Mouse (Mus musculus) midbrain, embryonic 10.5 days (tissue): Measurements from ENCODE around the gene Il21r. TPM values are rescaled to one million over a fixed set of nuclear protein-coding genes. Genes with fewer than 3 reads are reported as not detected.

Experiments
- DNase-seq: peaks from one replicate; pipeline ENCODE4 v3.0.0-alpha.2; 2017; ENCODE audit warnings: low spot score
- H3K27ac ChIP-seq: fragments of 300-500 bp; sonication (generic); replicated peaks from 2 replicates; pipeline ENCODE4 v1.5.1; 2016; ENCODE audit warnings: mild to moderate bottlenecking
- H3K27me3 ChIP-seq: fragments of 300-500 bp; sonication (generic); 2 replicates; pipeline ENCODE4 v1.6.1; 2016; ENCODE audit warnings: low read depth, mild to moderate bottlenecking; ENCODE audit not compliant: poor library complexity, severe bottlenecking
- H3K36me3 ChIP-seq: fragments of 300-500 bp; sonication (generic); 2 replicates; pipeline ENCODE4 v1.6.1; 2016; ENCODE audit warnings: mild to moderate bottlenecking, moderate library complexity
- H3K4me1 ChIP-seq: fragments of 300-500 bp; sonication (generic); 2 replicates; pipeline ENCODE4 v1.6.1; 2016
- H3K4me3 ChIP-seq: fragments of 300-500 bp; sonication (generic); 2 replicates; pipeline ENCODE4 v1.5.1; 2016; ENCODE audit warnings: mild to moderate bottlenecking, moderate library complexity
- H3K9me3 ChIP-seq: fragments of 300-500 bp; sonication (generic); replicated peaks from 2 replicates; pipeline ENCODE4 v1.6.1; 2016; ENCODE audit warnings: mild to moderate bottlenecking
- WGBS: fragments of 180-500 bp; shearing (Covaris S2); methylation state at CpG from one replicate; pipeline ENCODE4 v1.1.7; 2016; 5-methylcytosine and 5-hydroxymethylcytosine counted together
- polyA plus RNA-seq: library from polyadenylated mRNA; unstranded; fragments of >200 nt; fragmentation: Nextera tagmentation; extraction: Ambion mirVana; gene quantifications from 2 replicates; pipeline ENCODE4 v1.2.1, GENCODE M21; 2016

Il21r gene
- polyA plus RNA-seq, 1 experiment from 2014 or later = 0.53 TPM

DNA sequence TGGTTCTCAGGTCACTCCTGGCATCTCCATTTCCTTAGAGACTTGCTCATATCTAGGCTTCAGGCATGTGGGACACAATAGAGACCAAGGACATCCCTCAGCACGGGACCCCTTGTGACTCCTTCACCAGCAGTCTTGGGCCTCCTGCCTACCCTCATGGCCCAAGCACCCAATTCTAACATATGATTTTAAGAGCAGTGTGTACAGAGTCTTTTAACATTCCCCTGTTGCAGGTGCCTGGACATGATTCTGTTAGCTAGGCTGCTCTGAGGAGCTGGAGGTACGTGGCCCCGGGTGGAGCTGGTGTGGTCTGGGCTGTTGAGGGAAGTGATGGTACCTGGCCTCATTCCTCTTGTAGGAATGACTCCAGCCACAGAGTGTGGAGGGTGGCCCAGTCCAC is 40.1 kb upstream of the Il21r start:
- Histone ChIP-seq H3K4me1 (peaks cover 34% of the 10 kb centered on the region), H3K36me3 (no peaks in the 10 kb centered on the region), H3K27me3 (no peaks in the 10 kb centered on the region), H3K9me3 (no peaks in the 10 kb centered on the region), H3K27ac (no peak overlapping the region), H3K4me3 (no peak overlapping the region)
- 88% methylated on average over 3 of the region's 3 CpGs for WGBS
- no peak for DNase-seq

DNA sequence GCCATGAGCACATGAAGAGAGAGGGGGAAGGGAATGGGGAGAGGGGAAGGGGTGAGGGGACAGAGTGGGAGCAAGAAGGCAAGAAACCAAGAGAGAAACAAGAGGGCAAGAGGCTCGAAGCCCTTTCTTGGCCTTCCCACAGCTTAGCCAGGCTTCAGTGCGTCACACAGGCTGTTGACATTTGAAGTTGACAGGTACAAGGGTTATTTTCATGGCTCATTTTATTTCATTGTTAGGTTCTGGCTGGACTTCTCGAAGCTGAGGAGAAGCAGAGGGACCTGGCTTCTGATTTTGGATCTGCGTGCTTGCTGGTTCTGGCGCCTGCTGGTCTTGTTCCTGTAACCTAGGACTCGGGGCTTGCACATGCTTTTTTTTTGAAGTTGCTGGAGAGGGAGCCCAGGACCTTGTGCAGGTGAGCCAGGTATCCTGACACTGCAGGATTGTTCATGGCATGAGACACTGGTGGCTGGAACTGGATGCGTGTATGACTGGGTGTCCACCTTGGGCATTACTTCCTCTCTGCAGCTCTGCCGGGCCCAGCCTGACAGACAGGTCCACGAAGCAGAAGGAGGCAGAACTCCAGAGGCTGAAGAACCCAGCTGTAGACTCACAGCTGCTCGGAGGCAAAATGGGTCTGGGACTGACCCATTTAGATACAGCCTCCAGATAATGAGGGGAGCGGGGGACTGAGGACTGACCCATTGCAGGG is 38.8 kb upstream of the Il21r start:
- 73% methylated on average over 11 of the region's 11 CpGs for WGBS

GRCm38 (mm10) chr7:125565516-125566285 is 37.5 kb upstream of the Il21r start:
- 77% methylated on average over 12 of the region's 12 CpGs for WGBS
- Histone ChIP-seq H3K9me3 (no peaks in the 10 kb centered on the region), H3K27me3 (no peaks in the 10 kb centered on the region), H3K4me3 (no peak overlapping the region), H3K4me1 (peaks cover 24% of the 10 kb centered on the region), H3K27ac (no peak overlapping the region), H3K36me3 (peaks cover 6% of the 10 kb centered on the region)
- DNase-seq = no peak

More for the DNA sequence above, 38.8 kb upstream of the Il21r start:
- Histone ChIP-seq H3K4me1 (peaks cover 28% of the 10 kb centered on the region), H3K4me3 (no peak overlapping the region), H3K9me3 (no peaks in the 10 kb centered on the region), H3K27me3 (no peaks in the 10 kb centered on the region), H3K27ac (no peak overlapping the region), H3K36me3 (no peaks in the 10 kb centered on the region)
- no peak for DNase-seq

DNA sequence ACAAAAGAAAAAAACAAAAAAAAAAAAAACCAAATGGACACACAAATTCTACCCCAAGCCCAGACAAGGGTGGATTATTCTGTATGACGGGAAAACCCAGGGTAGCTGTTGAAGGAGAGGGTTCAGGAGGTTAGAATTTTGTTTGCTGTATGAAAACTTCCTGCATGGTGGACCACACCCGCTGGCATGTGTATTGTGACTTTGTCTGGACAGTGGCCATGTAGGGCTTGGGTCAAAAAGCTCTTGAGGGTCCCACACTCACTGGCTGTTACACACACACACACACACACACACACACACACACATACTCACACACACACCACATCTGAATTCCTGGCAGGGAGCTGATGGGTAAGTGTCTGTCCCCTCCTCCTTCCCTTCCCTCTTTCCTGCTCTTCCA is 36.8 kb upstream of the Il21r start:
- WGBS = 82% methylated on average over 2 of the region's 2 CpGs
- H3K9me3 ChIP-seq = no peaks in the 10 kb centered on the region
- H3K36me3 ChIP-seq = peaks cover 6% of the 10 kb centered on the region
- H3K4me3 ChIP-seq = no peak overlapping the region
- peaks cover 24% of the 10 kb centered on the region for H3K4me1 ChIP-seq
- DNase-seq = no peak
- no peak overlapping the region for H3K27ac ChIP-seq
- no peaks in the 10 kb centered on the region for H3K27me3 ChIP-seq

GRCm38 (mm10) chr7:125568888-125569287 is 34.3 kb upstream of the Il21r start:
- H3K4me3 ChIP-seq = no peak overlapping the region
- peaks cover 6% of the 10 kb centered on the region for H3K36me3 ChIP-seq
- no peaks in the 10 kb centered on the region for H3K27me3 ChIP-seq
- 85% methylated on average over 8 of the region's 8 CpGs for WGBS
- peaks cover 27% of the 10 kb centered on the region for H3K4me1 ChIP-seq
- no peaks in the 10 kb centered on the region for H3K9me3 ChIP-seq
- no peak for DNase-seq
- no peak overlapping the region for H3K27ac ChIP-seq

DNA sequence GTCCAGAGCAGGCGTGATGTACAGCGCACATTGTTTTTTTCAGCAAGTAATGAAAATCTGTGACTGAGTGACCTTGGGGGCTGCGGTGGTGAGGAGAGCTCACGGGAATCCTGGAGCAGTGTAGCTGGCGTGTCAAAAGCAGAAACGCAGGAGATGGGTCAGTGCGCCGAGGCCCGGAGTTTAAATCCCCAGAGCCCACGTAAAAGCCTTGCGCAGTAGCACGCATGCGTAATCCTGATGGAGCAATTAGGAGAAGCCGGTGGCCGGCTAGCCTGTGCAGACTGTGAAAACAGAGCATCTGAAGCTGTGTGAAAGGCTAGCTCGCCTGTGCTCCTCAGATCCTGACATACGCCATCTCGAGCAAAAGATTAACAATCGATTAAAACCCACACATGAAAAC is 31.3 kb upstream of the Il21r start:
- WGBS = 92% methylated on average over 19 of the region's 19 CpGs
- H3K27ac ChIP-seq = peak overlapping the region; percentile 50; the same call in 1 of the 2 replicates
- H3K9me3 ChIP-seq = no peaks in the 10 kb centered on the region
- H3K4me1 ChIP-seq = peaks cover 5% of the 10 kb centered on the region; the same call in 1 of the 2 replicates
- H3K4me3 ChIP-seq = no peak overlapping the region
- DNase-seq = no peak
- H3K36me3 ChIP-seq = peaks cover 6% of the 10 kb centered on the region
- H3K27me3 ChIP-seq = no peaks in the 10 kb centered on the region

GRCm38 (mm10) chr7:125572737-125573136 is 30.5 kb upstream of the Il21r start:
- WGBS = 82% methylated on average over 6 of the region's 6 CpGs
- H3K9me3 ChIP-seq = no peaks in the 10 kb centered on the region
- H3K4me3 ChIP-seq = no peak overlapping the region
- no peak for DNase-seq
- H3K36me3 ChIP-seq = peaks cover 6% of the 10 kb centered on the region
- H3K4me1 ChIP-seq = peaks cover 5% of the 10 kb centered on the region; the same call in 1 of the 2 replicates
- peak overlapping the region; percentile 30; the same call in 1 of the 2 replicates for H3K27ac ChIP-seq
- H3K27me3 ChIP-seq = no peaks in the 10 kb centered on the region

DNA sequence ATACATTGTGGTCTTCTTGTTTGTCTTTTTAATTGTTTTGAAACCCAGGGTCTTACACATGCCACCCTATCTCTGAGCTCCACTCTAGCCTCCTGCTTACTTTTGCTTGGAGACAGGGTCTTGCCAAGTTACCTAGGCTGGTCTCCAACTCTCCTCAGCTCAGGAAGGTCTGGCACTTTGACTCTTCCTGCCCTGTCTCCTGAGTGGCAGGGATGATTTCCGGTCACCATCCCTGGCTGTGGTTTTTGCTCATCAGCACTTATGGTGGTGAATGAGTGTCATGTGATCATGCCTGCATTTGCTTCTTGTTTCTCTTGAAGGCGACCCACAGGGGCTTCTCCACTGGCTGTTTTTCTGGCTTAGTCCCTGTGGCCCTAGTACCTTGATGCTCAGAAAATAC is 29.4 kb upstream of the Il21r start:
- Histone ChIP-seq H3K9me3 (no peaks in the 10 kb centered on the region), H3K27ac (no peak overlapping the region), H3K36me3 (peaks cover 6% of the 10 kb centered on the region), H3K4me1 (peaks cover 5% of the 10 kb centered on the region; the same call in 1 of the 2 replicates), H3K4me3 (no peak overlapping the region), H3K27me3 (peaks cover 3% of the 10 kb centered on the region; the same call in 1 of the 2 replicates)
- 86% methylated on average over 2 of the region's 2 CpGs for WGBS
- no peak for DNase-seq

- H3K4me3 ChIP-seq = no peak overlapping the region
- WGBS = 90% methylated on average over 3 of the region's 3 CpGs
Measured at GRCm38 (mm10) chr7:125574832-125575231, 28.4 kb upstream of the Il21r start.

DNA sequence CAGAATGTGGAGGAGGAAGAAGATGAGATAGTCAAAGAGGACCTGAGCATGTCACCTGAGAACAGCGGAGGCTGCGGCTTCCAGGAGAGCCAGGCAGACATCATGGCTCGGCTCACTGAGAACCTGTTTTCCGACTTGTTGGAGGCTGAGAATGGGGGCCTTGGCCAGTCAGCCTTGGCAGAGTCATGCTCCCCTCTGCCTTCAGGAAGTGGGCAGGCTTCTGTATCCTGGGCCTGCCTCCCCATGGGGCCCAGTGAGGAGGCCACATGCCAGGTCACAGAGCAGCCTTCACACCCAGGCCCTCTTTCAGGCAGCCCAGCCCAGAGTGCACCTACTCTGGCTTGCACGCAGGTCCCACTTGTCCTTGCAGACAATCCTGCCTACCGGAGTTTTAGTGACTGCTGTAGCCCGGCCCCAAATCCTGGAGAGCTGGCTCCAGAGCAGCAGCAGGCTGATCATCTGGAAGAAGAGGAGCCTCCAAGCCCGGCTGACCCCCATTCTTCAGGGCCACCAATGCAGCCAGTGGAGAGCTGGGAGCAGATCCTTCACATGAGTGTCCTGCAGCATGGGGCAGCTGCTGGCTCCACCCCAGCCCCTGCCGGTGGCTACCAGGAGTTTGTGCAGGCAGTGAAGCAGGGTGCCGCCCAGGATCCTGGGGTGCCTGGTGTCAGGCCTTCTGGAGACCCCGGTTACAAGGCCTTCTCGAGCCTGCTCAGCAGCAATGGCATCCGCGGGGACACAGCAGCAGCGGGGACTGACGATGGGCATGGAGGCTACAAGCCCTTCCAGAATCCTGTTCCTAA is 27.3 kb upstream of the Il21r start:
- H3K27me3 ChIP-seq = peaks cover 13% of the 10 kb centered on the region
- H3K36me3 ChIP-seq = no peaks in the 10 kb centered on the region
- no peak for DNase-seq
- H3K9me3 ChIP-seq = no peaks in the 10 kb centered on the region
- H3K4me3 ChIP-seq = no peak overlapping the region
- peaks cover 12% of the 10 kb centered on the region for H3K4me1 ChIP-seq
- H3K27ac ChIP-seq = no peak overlapping the region
- WGBS = 89% methylated on average over 16 of the region's 16 CpGs

More at GRCm38 (mm10) chr7:125574832-125575231, 28.4 kb upstream of the Il21r start:
- no peak overlapping the region for H3K27ac ChIP-seq
- no peak for DNase-seq
- no peaks in the 10 kb centered on the region for H3K9me3 ChIP-seq
- H3K27me3 ChIP-seq = peaks cover 7% of the 10 kb centered on the region; the same call in 1 of the 2 replicates
- H3K4me1 ChIP-seq = peaks cover 5% of the 10 kb centered on the region; the same call in 1 of the 2 replicates
- peaks cover 3% of the 10 kb centered on the region for H3K36me3 ChIP-seq

GRCm38 (mm10) chr7:125576982-125577381 is 26.2 kb upstream of the Il21r start:
- H3K4me3 ChIP-seq = no peak overlapping the region
- H3K4me1 ChIP-seq = peaks cover 16% of the 10 kb centered on the region
- H3K36me3 ChIP-seq = no peaks in the 10 kb centered on the region
- no peaks in the 10 kb centered on the region for H3K9me3 ChIP-seq
- 85% methylated on average over 7 of the region's 7 CpGs for WGBS
- DNase-seq = no peak
- H3K27ac ChIP-seq = no peak overlapping the region
- peaks cover 15% of the 10 kb centered on the region for H3K27me3 ChIP-seq

DNA sequence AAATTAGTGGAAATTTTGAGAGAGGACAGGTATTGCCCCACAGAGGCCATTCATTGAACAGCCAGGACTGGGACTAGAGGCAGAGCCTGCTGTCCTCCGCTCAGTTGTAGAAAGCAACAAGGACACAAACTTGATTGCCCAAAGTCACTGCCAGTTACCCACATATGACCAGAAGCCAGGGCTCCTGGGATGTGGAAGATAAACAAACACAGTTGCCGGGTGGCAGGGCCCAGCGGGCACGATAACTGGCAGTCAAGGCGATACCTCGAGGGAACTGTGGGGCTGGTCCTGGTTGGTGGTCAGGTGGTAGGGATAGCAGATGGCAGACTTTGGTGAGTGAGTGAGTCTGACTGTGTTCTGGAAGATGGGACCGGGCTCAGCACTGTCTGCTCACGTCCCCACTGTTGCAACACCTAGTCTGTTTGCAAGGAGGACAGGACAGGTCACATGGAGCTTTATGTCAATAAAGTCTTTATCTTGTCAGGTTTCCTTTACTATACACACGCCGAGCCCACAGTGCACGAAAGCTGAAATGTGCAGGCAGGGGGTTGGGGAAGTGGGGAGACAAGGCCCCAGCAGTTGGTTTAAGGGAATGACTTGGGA is 25.6 kb upstream of the Il21r start:
- Histone ChIP-seq H3K4me1 (peaks cover 16% of the 10 kb centered on the region), H3K36me3 (no peaks in the 10 kb centered on the region), H3K4me3 (no peak overlapping the region), H3K27me3 (peaks cover 21% of the 10 kb centered on the region), H3K9me3 (no peaks in the 10 kb centered on the region), H3K27ac (no peak overlapping the region)
- WGBS = 91% methylated on average over 11 of the region's 11 CpGs
- DNase-seq = no peak
